Mouse (Mus musculus) limb, embryonic 11.5 days (tissue): ENCODE data around the gene Wnt5b. TPM values are rescaled to one million over a fixed set of nuclear protein-coding genes. Genes with fewer than 3 reads are reported as not detected.

Source experiments
- ATAC-seq: fragments of 200-750 bp; cut with Nextera tagmentation; 2 replicates; pipeline ENCODE4 v1.8.0; 2017; ENCODE audit warnings: low read depth; ENCODE audit not compliant: insufficient number of reproducible peaks, low FRiP score, low TSS enrichment
- DNase-seq: peaks from one replicate; pipeline ENCODE4 v3.0.0-alpha.2; 2015; ENCODE audit warnings: low spot score
- H3K27ac ChIP-seq: fragments of 300-500 bp; sonication (generic); replicated peaks from 2 replicates; pipeline ENCODE4 v1.5.1; 2014; ENCODE audit warnings: low read depth, mild to moderate bottlenecking, low read length
- H3K27me3 ChIP-seq: fragments of 300-500 bp; sonication (generic); 2 replicates; pipeline ENCODE4 v1.6.1; 2014; ENCODE audit warnings: mild to moderate bottlenecking, low read length, mixed read lengths; ENCODE audit not compliant: control insufficient read depth, insufficient read depth
- H3K36me3 ChIP-seq: fragments of 300-500 bp; sonication (generic); 2 replicates; pipeline ENCODE4 v1.6.1; 2014; ENCODE audit warnings: mild to moderate bottlenecking, low read length, moderate library complexity, mixed read lengths; ENCODE audit not compliant: control insufficient read depth, insufficient read depth
- H3K4me1 ChIP-seq: fragments of 300-500 bp; sonication (generic); 2 replicates; pipeline ENCODE4 v1.6.1; 2014; ENCODE audit warnings: low read length, mixed read lengths; ENCODE audit not compliant: control insufficient read depth, insufficient read depth
- H3K4me2 ChIP-seq: fragments of 300-500 bp; sonication (generic); 2 replicates; pipeline ENCODE4 v1.6.1; 2014; ENCODE audit warnings: low read depth, mild to moderate bottlenecking, moderate library complexity; ENCODE audit not compliant: severe bottlenecking
- H3K4me3 ChIP-seq: fragments of 300-500 bp; sonication (generic); 2 replicates; pipeline ENCODE4 v1.5.1; 2014; ENCODE audit warnings: low read depth, low read length
- H3K9ac ChIP-seq: fragments of 300-500 bp; sonication (generic); 2 replicates; pipeline ENCODE4 v1.6.1; 2014; ENCODE audit warnings: mild to moderate bottlenecking, low read length
- H3K9me3 ChIP-seq: fragments of 300-500 bp; sonication (generic); 2 replicates; pipeline ENCODE4 v1.6.1; 2016; ENCODE audit warnings: low read length; ENCODE audit not compliant: control insufficient read depth
- WGBS: fragments of 180-500 bp; shearing (Covaris S2); extraction: QIAGEN DNeasy Blood & Tissue Kit; methylation state at CpG from one replicate; pipeline ENCODE4 v1.1.7; 2014; 5-methylcytosine and 5-hydroxymethylcytosine counted together
- polyA plus RNA-seq: library from polyadenylated mRNA; unstranded; fragments of >200 nt; fragmentation: Nextera tagmentation; extraction: Ambion mirVana; gene quantifications from 2 replicates; pipeline ENCODE4 v1.2.1, GENCODE M21; 2014

Gene Wnt5b
- polyA plus RNA-seq, 1 experiment from 2014 or later, result 17.1 TPM

DNA sequence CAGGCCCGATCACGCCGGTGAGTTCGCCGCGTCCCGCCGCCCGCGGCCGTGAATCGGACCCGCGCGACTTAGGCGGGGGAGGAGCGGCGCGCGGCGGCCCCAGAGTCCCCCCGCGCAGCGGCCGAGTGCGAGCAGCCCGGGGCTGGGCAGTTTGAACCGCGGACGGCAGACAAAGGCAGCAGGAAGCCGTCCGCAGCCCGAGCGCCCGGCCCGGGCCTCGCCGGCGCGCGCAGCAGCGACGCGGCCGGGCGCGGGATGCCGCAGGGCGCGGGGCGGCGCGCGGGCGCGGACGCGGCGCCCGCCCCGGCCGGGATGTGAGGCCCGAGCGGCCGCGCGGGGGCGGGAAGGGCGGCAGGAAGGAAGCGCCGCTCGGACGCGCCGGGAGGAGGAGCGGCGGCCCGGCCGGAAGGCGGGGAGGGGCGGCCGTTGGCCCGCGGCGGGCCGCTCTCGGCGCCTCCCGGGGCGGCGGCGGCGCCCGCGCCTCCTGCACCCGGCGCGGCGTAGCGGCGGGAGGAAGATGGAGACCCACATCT is 64.7 kb downstream of the Wnt5b start, which contains the start of gene Fbxl14:
Gene Fbxl14, plus strand, starts transcription at position 326 of the 533 bp plus-strand sequence.
- WGBS, result 0% methylated on average over 62 of the region's 101 CpGs
- no peak for DNase-seq
- Histone ChIP-seq H3K27ac (peak within 1 kb of the TSS; percentile 99), H3K36me3 (peaks cover 2% of the 10 kb centered on the region), H3K27me3 (no peaks in the 10 kb centered on the region), H3K4me2 (peak within 1 kb of the TSS; percentile 96), H3K4me1 (peaks cover 26% of the 10 kb centered on the region), H3K9ac (peak within 1 kb of the TSS; percentile 98), H3K9me3 (no peaks in the 10 kb centered on the region), H3K4me3 (peak within 1 kb of the TSS; percentile 88)
- peak; percentile 68 for ATAC-seq

DNA sequence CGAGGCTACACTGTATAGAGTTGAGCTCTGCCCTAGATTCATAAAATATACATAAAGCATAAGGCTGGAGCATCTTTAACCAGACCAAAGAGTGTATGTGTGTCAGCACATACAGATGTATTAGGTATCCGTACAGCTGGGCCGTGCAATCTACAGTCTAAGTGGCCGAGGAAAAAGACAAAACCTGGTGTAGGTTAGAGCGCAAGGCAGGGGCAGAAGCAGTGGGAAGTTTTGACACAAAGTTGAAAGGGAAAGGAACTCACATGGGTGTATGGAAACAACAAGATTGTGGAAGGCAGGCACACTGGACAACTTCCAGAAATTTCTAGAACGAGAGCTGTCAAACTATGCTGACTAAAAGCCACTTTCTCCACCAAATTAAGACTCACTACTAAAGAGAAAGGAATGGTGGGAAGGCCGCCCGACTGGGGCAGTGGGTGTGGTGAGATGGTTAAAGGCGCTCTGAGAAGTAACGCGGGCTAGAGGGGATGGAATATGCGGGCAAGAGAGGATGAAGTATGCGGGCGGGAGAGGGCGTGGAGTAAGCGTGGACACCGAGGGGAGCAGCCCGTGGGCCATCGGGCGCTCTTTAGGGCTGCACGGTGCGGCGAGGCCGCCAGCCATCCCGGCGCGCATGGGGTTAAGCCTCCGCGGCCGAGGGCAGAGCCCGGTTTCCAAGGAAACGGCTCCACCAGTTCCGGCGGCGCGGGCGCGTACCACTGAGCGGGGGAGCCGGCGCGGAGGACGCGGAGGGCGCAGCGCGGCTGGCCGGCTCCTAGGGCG is 65.4 kb downstream of the Wnt5b start:
- Histone ChIP-seq H3K9me3 (no peaks in the 10 kb centered on the region), H3K4me3 (peak overlapping the region; percentile 88), H3K9ac (peak overlapping the region; percentile 98), H3K4me2 (peak overlapping the region; percentile 96), H3K27ac (peak overlapping the region; percentile 99), H3K4me1 (peaks cover 21% of the 10 kb centered on the region), H3K36me3 (no peaks in the 10 kb centered on the region; the same call in 1 of the 2 replicates), H3K27me3 (no peaks in the 10 kb centered on the region)
- ATAC-seq, result peak; percentile 87
- WGBS, result 2% methylated on average over 49 of the region's 49 CpGs
- peak; percentile 90 for DNase-seq

DNA sequence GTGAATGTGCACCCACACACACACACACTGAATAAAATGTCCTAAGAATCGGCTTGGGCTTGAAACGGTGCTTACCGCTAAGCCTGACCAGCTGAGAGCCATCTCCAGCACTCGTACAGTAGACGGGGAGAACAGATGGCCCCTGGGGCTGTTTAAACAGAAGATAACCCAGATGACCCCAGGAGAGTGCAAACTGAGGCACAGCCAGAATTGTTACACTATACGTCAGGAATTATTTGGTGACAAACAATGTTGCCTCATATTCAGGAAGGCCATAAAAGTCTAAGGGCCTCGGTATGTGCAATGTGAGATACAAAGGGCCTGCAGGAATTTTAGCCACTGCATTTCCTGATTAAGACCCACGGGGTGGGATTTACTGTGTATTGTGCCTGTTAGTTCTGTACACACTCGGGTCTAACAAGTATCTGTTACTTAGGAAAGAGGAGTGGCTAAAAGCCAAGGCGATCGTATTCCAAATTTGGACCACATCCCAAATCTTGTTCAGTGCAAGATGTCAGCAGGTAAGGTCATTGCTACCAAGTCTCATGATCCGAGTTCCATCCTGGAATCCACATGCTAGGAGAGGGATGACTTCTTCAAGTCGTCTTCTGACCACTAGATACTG is 66.3 kb downstream of the Wnt5b start:
- H3K4me1 ChIP-seq, result peaks cover 14% of the 10 kb centered on the region
- no peaks in the 10 kb centered on the region for H3K36me3 ChIP-seq
- 32% methylated on average over 13 of the region's 13 CpGs for WGBS
- no peak overlapping the region; the same call in 1 of the 2 replicates for H3K4me2 ChIP-seq
- 0 out of 2 replicates have a peak overlapping the region, but pooled peaks have one; percentile 2 for H3K9ac ChIP-seq
- H3K9me3 ChIP-seq, result no peaks in the 10 kb centered on the region
- H3K4me3 ChIP-seq, result no peak overlapping the region
- no peak for ATAC-seq
- DNase-seq, result no peak
- no peak overlapping the region for H3K27ac ChIP-seq
- no peaks in the 10 kb centered on the region for H3K27me3 ChIP-seq

DNA sequence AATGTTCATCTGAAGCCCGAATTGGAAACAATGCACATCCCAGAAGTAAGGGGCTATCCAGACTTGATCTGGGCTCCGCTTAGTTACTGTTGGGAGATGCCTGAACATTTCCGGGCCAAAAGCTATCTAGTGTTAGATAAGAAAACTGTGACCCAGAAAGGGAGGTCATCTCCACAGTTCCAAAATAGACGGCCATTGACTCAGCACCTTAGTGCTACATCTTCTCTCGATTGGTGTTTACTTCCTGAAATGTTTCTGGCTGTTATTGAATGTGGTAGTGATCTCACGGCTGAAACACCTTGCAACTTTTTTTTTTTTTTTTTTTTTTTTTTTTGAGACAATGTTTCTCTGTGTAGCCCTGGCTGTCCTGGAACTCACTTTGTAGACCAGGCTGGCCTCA is 68.2 kb downstream of the Wnt5b start:
- ATAC-seq (no peak), DNase-seq (no peak)
- Histone ChIP-seq H3K36me3 (no peaks in the 10 kb centered on the region), H3K9me3 (no peaks in the 10 kb centered on the region), H3K9ac (no peak overlapping the region), H3K4me3 (no peak overlapping the region), H3K4me2 (no peak overlapping the region), H3K27ac (no peak overlapping the region), H3K27me3 (no peaks in the 10 kb centered on the region), H3K4me1 (peaks cover 14% of the 10 kb centered on the region)
- WGBS, result 84% methylated on average over 6 of the region's 6 CpGs

DNA sequence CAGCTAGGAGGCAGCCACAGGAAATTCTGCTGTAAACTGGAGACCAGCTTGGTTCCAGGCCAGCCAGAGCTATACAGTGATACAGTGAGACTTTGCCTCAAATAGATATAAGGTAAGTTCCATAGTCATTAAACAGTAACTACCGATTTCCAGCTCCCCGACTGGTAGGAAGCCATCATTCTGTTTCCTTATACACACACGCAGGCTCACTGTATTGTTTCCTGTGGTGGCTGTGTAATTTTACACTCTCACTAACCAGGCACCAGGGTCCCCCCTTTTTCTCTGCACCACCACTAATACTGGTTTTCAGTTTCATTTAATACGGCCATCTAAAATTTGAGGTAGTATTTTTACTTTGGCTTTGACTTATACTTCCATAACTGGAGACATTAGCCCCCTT is 70.2 kb downstream of the Wnt5b start:
- Histone ChIP-seq H3K4me1 (peaks cover 14% of the 10 kb centered on the region), H3K9ac (no peak overlapping the region), H3K36me3 (no peaks in the 10 kb centered on the region), H3K4me2 (no peak overlapping the region), H3K9me3 (no peaks in the 10 kb centered on the region), H3K27me3 (no peaks in the 10 kb centered on the region), H3K27ac (no peak overlapping the region), H3K4me3 (no peak overlapping the region)
- ATAC-seq (no peak), DNase-seq (no peak)
- 82% methylated on average over 4 of the region's 4 CpGs for WGBS

GRCm38 (mm10) chr6:119473446-119473845 is 70.7 kb downstream of the Wnt5b start:
- Histone ChIP-seq H3K4me3 (no peak overlapping the region), H3K9me3 (no peaks in the 10 kb centered on the region), H3K27ac (no peak overlapping the region), H3K36me3 (no peaks in the 10 kb centered on the region), H3K4me2 (no peak overlapping the region), H3K9ac (no peak overlapping the region), H3K27me3 (no peaks in the 10 kb centered on the region), H3K4me1 (peaks cover 13% of the 10 kb centered on the region)
- 92% methylated on average over 7 of the region's 7 CpGs for WGBS
- DNase-seq, result no peak
- ATAC-seq, result no peak

GRCm38 (mm10) chr6:119472705-119473104 is 71.4 kb downstream of the Wnt5b start:
- H3K27me3 ChIP-seq, result no peaks in the 10 kb centered on the region
- H3K4me3 ChIP-seq, result no peak overlapping the region
- ATAC-seq (no peak), DNase-seq (no peak)
- peaks cover 6% of the 10 kb centered on the region for H3K4me1 ChIP-seq
- no peak overlapping the region for H3K27ac ChIP-seq
- H3K9me3 ChIP-seq, result no peaks in the 10 kb centered on the region
- H3K36me3 ChIP-seq, result no peaks in the 10 kb centered on the region
- 79% methylated on average over 3 of the region's 3 CpGs for WGBS
- H3K4me2 ChIP-seq, result no peak overlapping the region
- no peak overlapping the region for H3K9ac ChIP-seq

- H3K27me3 ChIP-seq, result no peaks in the 10 kb centered on the region
- 36% methylated on average over 5 of the region's 5 CpGs for WGBS
- no peak overlapping the region for H3K27ac ChIP-seq
- DNase-seq (peak; percentile 75), ATAC-seq (no peak)
- peaks cover under 1% of the 10 kb centered on the region; the same call in 1 of the 2 replicates for H3K4me1 ChIP-seq
- no peaks in the 10 kb centered on the region for H3K9me3 ChIP-seq
- H3K36me3 ChIP-seq, result no peaks in the 10 kb centered on the region
- no peak overlapping the region for H3K4me3 ChIP-seq
- H3K9ac ChIP-seq, result no peak overlapping the region
- H3K4me2 ChIP-seq, result no peak overlapping the region
These were observed 72.0 kb downstream of the Wnt5b start for GRCm38 (mm10) chr6:119472135-119472534.
